Mouse (Mus musculus): ENCODE measurements around the gene Ctnnd1.

GRCm38 (mm10) chr2:84634934-84635482 lies 15.6 kb downstream of the Ctnnd1 start:
- TF ChIP-seq POLR2A (IDR thresholded peaks at IDR 0.05; ENCODE audit: control insufficient read depth in 1 of 2, insufficient read depth in 1 of 2, low read depth in 1 of 2, low read length in 2 of 2, poor library complexity in 1 of 2) (no peak), MXI1 (IDR thresholded peaks at IDR 0.05; ENCODE audit: low read depth, low read length) (no peak)
